Mouse (Mus musculus) brain, embryonic 14.5 days (tissue): Measurements from ENCODE around the gene Gpr35. TPM values are rescaled to one million over a fixed set of nuclear protein-coding genes. Genes with fewer than 3 reads are reported as not detected.

Experiments
- DNase-seq: peaks from one replicate; pipeline ENCODE4 v3.0.0-alpha.2; 2011; ENCODE audit warnings: low read depth
- CTCF ChIP-seq: fragments of 200-500 bp; IDR thresholded peaks from 2 replicates; pipeline ENCODE4 v1.5.1; 2012; ENCODE audit warnings: inconsistent platforms, mild to moderate bottlenecking, moderate library complexity, borderline replicate concordance; ENCODE audit not compliant: insufficient read depth, insufficient read length; ENCODE audit errors: extremely low read depth
- POLR2A ChIP-seq: fragments of 200-500 bp; IDR thresholded peaks from 2 replicates; pipeline ENCODE4 v1.6.1; 2012; ENCODE audit warnings: mild to moderate bottlenecking, inconsistent platforms, borderline replicate concordance; ENCODE audit not compliant: poor library complexity, insufficient read depth, insufficient read length, severe bottlenecking; ENCODE audit errors: extremely low read depth
- polyA plus RNA-seq: library from polyadenylated mRNA; depleted of rRNA; stranded (reverse); fragments of >200 nt; gene quantifications from 2 replicates; pipeline ENCODE4 v1.2.3, GENCODE M21; 2012; rRNA removed

Gene Gpr35
- polyA plus RNA-seq, 1 experiment = 0.64 TPM

DNA sequence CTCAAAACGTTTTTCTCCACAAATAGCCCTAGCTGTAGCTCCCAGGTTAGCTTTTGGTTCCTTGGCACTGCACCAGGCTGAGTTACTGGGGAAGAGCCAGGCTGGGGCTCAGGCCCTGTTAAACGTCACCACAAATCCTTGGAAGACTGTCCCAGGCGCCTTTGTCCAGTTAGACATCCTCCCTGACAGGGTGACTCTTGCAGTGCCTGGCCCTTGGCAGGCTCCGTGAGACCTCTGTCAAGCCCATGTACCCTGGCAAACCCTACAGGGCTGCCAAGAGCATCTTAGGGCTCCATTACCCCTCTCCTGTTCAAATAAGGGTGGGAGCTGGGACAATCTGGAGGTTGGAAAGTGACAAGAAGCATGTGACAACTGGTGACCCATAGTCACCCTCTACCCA, 85.3 kb downstream of the Gpr35 start:
- DNase-seq = no peak

More for the DNA sequence above, 85.3 kb downstream of the Gpr35 start:
- no peak for TF ChIP-seq POLR2A
- no peak for TF ChIP-seq CTCF

Other genes starting within 250 kb of the Gpr35 start
- 157 and 180 TPM in 2 replicates for gene Gpc1, start 119.2 kb upstream of the Gpr35 start, polyA plus RNA-seq
- 0.20 and 0.41 TPM in 2 replicates for gene Ankmy1, start 48.0 kb upstream of the Gpr35 start, polyA plus RNA-seq
- gene Dusp28, start 43.9 kb upstream of the Gpr35 start, polyA plus RNA-seq = 18.6 and 23.1 TPM in 2 replicates
- gene Rnpepl1, start 40.1 kb upstream of the Gpr35 start, polyA plus RNA-seq = 49.0 and 55.7 TPM in 2 replicates
- 64.1 and 73.4 TPM in 2 replicates for gene Capn10, start 16.5 kb upstream of the Gpr35 start, polyA plus RNA-seq
- not detected in 2 replicates for gene Aqp12, start 55.5 kb downstream of the Gpr35 start, polyA plus RNA-seq
- 117 and 213 TPM in 2 replicates for gene Kif1a, start 151.1 kb downstream of the Gpr35 start, polyA plus RNA-seq
- gene Agxt, start 184.4 kb downstream of the Gpr35 start, polyA plus RNA-seq = not detected in 2 replicates
- gene 2310007B03Rik, start 210.1 kb downstream of the Gpr35 start, polyA plus RNA-seq = 0.62 and 0.74 TPM in 2 replicates
- 0.44 and 0.51 TPM in 2 replicates for gene Crocc2, start 217.9 kb downstream of the Gpr35 start, polyA plus RNA-seq